18 mouse cellular contexts compared by ENCODE assay signal in the genomic region with DNA sequence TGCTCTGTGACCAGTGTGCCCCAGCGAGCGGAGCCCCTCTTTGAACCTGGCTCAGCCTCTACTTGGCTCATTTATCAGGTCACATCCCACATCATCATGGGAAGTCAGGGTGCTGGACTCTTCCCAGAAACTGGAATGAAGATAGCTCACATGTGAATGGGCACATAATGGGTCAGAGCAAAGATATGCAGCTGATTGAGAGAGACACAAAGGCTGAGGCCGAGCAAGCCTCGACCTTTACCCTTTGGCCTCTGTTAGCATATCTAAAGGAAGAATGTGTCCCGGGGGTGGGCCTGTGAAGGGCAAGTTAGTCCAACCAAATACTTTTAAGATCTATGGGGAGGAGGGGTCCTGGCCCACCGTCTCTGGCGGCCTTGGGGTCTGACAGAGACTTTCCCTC. TPM values are rescaled to one million over a fixed set of nuclear protein-coding genes. Genes with fewer than 3 reads are reported as not detected.
DNase-seq lines count a peak whose midpoint lies in the region; ATAC-seq and TF ChIP-seq lines count a peak whose summit lies in the region.
"Had no signal": no experiment of that assay in that cellular context is flagged by ENCODE, and none has a peak within 500 bp of the region (broad histone marks: within the 10 kb centered on the region; RNA-seq: fewer than 3 reads in every experiment).

No protein-coding gene starts in this region.

- peak overlapping the region; percentile 76 for H3K27ac ChIP-seq in hindbrain, embryonic 10.5 days
- no peak overlapping the region for H3K27ac ChIP-seq in hindbrain, embryonic 14.5 days
- peak overlapping the region; percentile 80 for H3K27ac ChIP-seq in embryonic facial prominence, embryonic 13.5 days
- H3K27ac ChIP-seq: midbrain, embryonic 13.5 days; stomach, postnatal 0 days had no signal

- H3K4me3 ChIP-seq in hindbrain, embryonic 10.5 days = peak overlapping the region; percentile 20; the same call in 1 of the 2 replicates
- no peak overlapping the region for H3K4me3 ChIP-seq in hindbrain, embryonic 14.5 days (replicated peaks; ENCODE audit: low read length)
- H3K4me3 ChIP-seq in E14TG2a.4 (replicated peaks; ENCODE audit: low read length) = peak overlapping the region; percentile 77
- H3K4me3 ChIP-seq in embryonic facial prominence, embryonic 13.5 days = no peak overlapping the region
- H3K4me3 ChIP-seq: midbrain, embryonic 13.5 days had no signal

- H3K9ac ChIP-seq in hindbrain, embryonic 14.5 days = no peak overlapping the region
- no peak overlapping the region for H3K9ac ChIP-seq in embryonic facial prominence, embryonic 13.5 days
- H3K9ac ChIP-seq: midbrain, embryonic 13.5 days had no signal

- no peaks in the 10 kb centered on the region for H3K9me3 ChIP-seq in hindbrain, embryonic 10.5 days
- H3K9me3 ChIP-seq in hindbrain, embryonic 14.5 days (ENCODE audit: control insufficient read depth, low read length) = no peaks in the 10 kb centered on the region
- H3K9me3 ChIP-seq in E14TG2a.4 (ENCODE audit: low read length) = no peaks in the 10 kb centered on the region
- no peaks in the 10 kb centered on the region for H3K9me3 ChIP-seq in embryonic facial prominence, embryonic 13.5 days
- H3K9me3 ChIP-seq: midbrain, embryonic 13.5 days had no signal

- no peak overlapping the region for H3K4me2 ChIP-seq in hindbrain, embryonic 14.5 days (replicated peaks)
- no peak overlapping the region for H3K4me2 ChIP-seq in embryonic facial prominence, embryonic 13.5 days
- H3K4me2 ChIP-seq: midbrain, embryonic 13.5 days had no signal

- peaks cover 70% of the 10 kb centered on the region for H3K4me1 ChIP-seq in hindbrain, embryonic 10.5 days (replicated peaks)
- no peaks in the 10 kb centered on the region for H3K4me1 ChIP-seq in hindbrain, embryonic 14.5 days (replicated peaks; ENCODE audit: control insufficient read depth, insufficient read depth, low read length)
- H3K4me1 ChIP-seq in E14TG2a.4 (replicated peaks; ENCODE audit: low read depth, low read length) = peaks cover 77% of the 10 kb centered on the region
- peaks cover 20% of the 10 kb centered on the region for H3K4me1 ChIP-seq in embryonic facial prominence, embryonic 13.5 days

- peaks cover 19% of the 10 kb centered on the region; the same call in 1 of the 2 replicates for H3K27me3 ChIP-seq in hindbrain, embryonic 10.5 days (ENCODE audit: insufficient read depth, poor library complexity, severe bottlenecking)
- no peaks in the 10 kb centered on the region for H3K27me3 ChIP-seq in hindbrain, embryonic 14.5 days (ENCODE audit: control insufficient read depth, insufficient read depth, low read length)
- H3K27me3 ChIP-seq in E14TG2a.4 (ENCODE audit: insufficient read depth, low read length) = no peaks in the 10 kb centered on the region
- no peaks in the 10 kb centered on the region for H3K27me3 ChIP-seq in embryonic facial prominence, embryonic 13.5 days
- H3K27me3 ChIP-seq: midbrain, embryonic 13.5 days had no signal

- no peaks in the 10 kb centered on the region for H3K36me3 ChIP-seq in hindbrain, embryonic 10.5 days
- H3K36me3 ChIP-seq in hindbrain, embryonic 14.5 days (replicated peaks; ENCODE audit: control insufficient read depth, insufficient read depth) = no peaks in the 10 kb centered on the region
- peaks cover 6% of the 10 kb centered on the region; the same call in 1 of the 2 replicates for H3K36me3 ChIP-seq in E14TG2a.4 (ENCODE audit: insufficient read depth, low read length)
- no peaks in the 10 kb centered on the region for H3K36me3 ChIP-seq in embryonic facial prominence, embryonic 13.5 days
- H3K36me3 ChIP-seq: midbrain, embryonic 13.5 days had no signal

- DNase-seq in hindbrain, embryonic 10.5 days (ENCODE audit: low spot score) = peak; percentile 86
- no peak for DNase-seq in hindbrain, embryonic 14.5 days (ENCODE audit: low spot score)
- DNase-seq in WW6 (ENCODE audit: low read depth, low spot score) = peak; percentile 57
- no peak for DNase-seq in adrenal gland, postnatal 14 days
- DNase-seq in kidney, postnatal 4 days = no peak
- no peak for DNase-seq in right cerebral cortex, postnatal 10 days (ENCODE audit: low spot score in 2 of 2)
- DNase-seq: adrenal gland, adult 8-10 months; cerebellum, adult 11 months; cerebellum, postnatal 36 days; heart, adult 18-20 months; layer of hippocampus, postnatal 36 days; lung, postnatal 36 days; right cerebral cortex, postnatal 25 days had no signal

- no peak for ATAC-seq in hindbrain, embryonic 14.5 days (ENCODE audit: low FRiP score)
- ATAC-seq in embryonic facial prominence, embryonic 13.5 days (ENCODE audit: insufficient number of reproducible peaks, insufficient read depth, low FRiP score, low TSS enrichment, low read depth) = no peak
- ATAC-seq: forebrain, embryonic 14.5 days; midbrain, embryonic 13.5 days had no signal

- 13% methylated on average over 7 of the region's 7 CpGs for WGBS in hindbrain, embryonic 10.5 days
- 13% methylated on average over 7 of the region's 7 CpGs for WGBS in hindbrain, embryonic 14.5 days
- 33% methylated on average over 7 of the region's 7 CpGs for WGBS in embryonic facial prominence, embryonic 13.5 days

- TF ChIP-seq CTCF in E14TG2a.4 (conservative IDR thresholded peaks at IDR 0.05; ENCODE audit: low read length) = no peak

RNA-seq across cellular contexts. Expression of a gene that starts 39.7 kb away (rescaled TPM):
- polyA plus RNA-seq in hindbrain, embryonic 10.5 days (2016; fragmentation: Nextera tagmentation; extraction: Ambion mirVana) = 39.0 and 40.6 TPM in 2 replicates
- polyA plus RNA-seq in hindbrain, embryonic 14.5 days (2014; fragmentation: Nextera tagmentation; extraction: Ambion mirVana) = 33.3 and 34.3 TPM in 2 replicates
- polyA plus RNA-seq in embryonic facial prominence, embryonic 13.5 days (2015; fragmentation: Nextera tagmentation; extraction: Ambion mirVana) = 23.0 and 26.6 TPM in 2 replicates
- total RNA-seq in adrenal gland, postnatal 14 days (2021) = 19.7 and 21.6 TPM in 2 replicates

RNA-seq across cellular contexts. Expression of a gene that starts 39.8 kb away (rescaled TPM):
- 41.2 and 45.9 TPM in 2 replicates for polyA plus RNA-seq in hindbrain, embryonic 10.5 days (2016; fragmentation: Nextera tagmentation; extraction: Ambion mirVana)
- 42.3 and 44.7 TPM in 2 replicates for polyA plus RNA-seq in hindbrain, embryonic 14.5 days (2014; fragmentation: Nextera tagmentation; extraction: Ambion mirVana)
- polyA plus RNA-seq in embryonic facial prominence, embryonic 13.5 days (2015; fragmentation: Nextera tagmentation; extraction: Ambion mirVana) = 52.9 and 60.1 TPM in 2 replicates
- total RNA-seq in adrenal gland, postnatal 14 days (2021) = 39.3 and 39.8 TPM in 2 replicates

RNA-seq across cellular contexts. Expression of a gene that starts 39.8 kb away (rescaled TPM):
- 1.9 and 2.1 TPM in 2 replicates for polyA plus RNA-seq in hindbrain, embryonic 10.5 days (2016; fragmentation: Nextera tagmentation; extraction: Ambion mirVana)
- polyA plus RNA-seq in hindbrain, embryonic 14.5 days (2014; fragmentation: Nextera tagmentation; extraction: Ambion mirVana) = 3.0 and 3.1 TPM in 2 replicates
- polyA plus RNA-seq in embryonic facial prominence, embryonic 13.5 days (2015; fragmentation: Nextera tagmentation; extraction: Ambion mirVana) = 0.96 and 2.4 TPM in 2 replicates
- total RNA-seq in adrenal gland, postnatal 14 days (2021) = 3.0 and 3.3 TPM in 2 replicates

RNA-seq across cellular contexts. Expression of a gene that starts 58.9 kb away (rescaled TPM):
- polyA plus RNA-seq in hindbrain, embryonic 10.5 days (2016; fragmentation: Nextera tagmentation; extraction: Ambion mirVana) = 6.7 and 8.4 TPM in 2 replicates
- polyA plus RNA-seq in hindbrain, embryonic 14.5 days (2014; fragmentation: Nextera tagmentation; extraction: Ambion mirVana) = 6.7 and 7.6 TPM in 2 replicates
- 6.2 and 6.4 TPM in 2 replicates for polyA plus RNA-seq in embryonic facial prominence, embryonic 13.5 days (2015; fragmentation: Nextera tagmentation; extraction: Ambion mirVana)
- 6.8 and 7.8 TPM in 2 replicates for total RNA-seq in adrenal gland, postnatal 14 days (2021)

Comparison
In these comparisons a context has a peak if more than half of its experiments do, and no peak if none do; other contexts are left out.
1. DNase-seq: peak in hindbrain, embryonic 10.5 days (single experiment) and WW6 (single experiment); none in hindbrain, embryonic 14.5 days (single experiment), adrenal gland, postnatal 14 days (single experiment), kidney, postnatal 4 days (0 of 2) and right cerebral cortex, postnatal 10 days (0 of 2).
2. H3K4me3 ChIP-seq: peak in hindbrain, embryonic 10.5 days (single experiment) and E14TG2a.4 (single experiment); none in hindbrain, embryonic 14.5 days (single experiment) and embryonic facial prominence, embryonic 13.5 days (single experiment).